Mouse (Mus musculus): ENCODE measurements around the gene Prkar1b. TPM values are rescaled to one million over a fixed set of nuclear protein-coding genes. Genes with fewer than 3 reads are reported as not detected.

Gene Prkar1b
- polyA plus RNA-seq, 1 experiment = 3.6 TPM

GRCm38 (mm10) chr5:139115507-139115906 is 34.3 kb downstream of the Prkar1b start:
- no peaks in the 10 kb centered on the region for H3K36me3 ChIP-seq (ENCODE audit: control insufficient read depth, insufficient read depth, low read length)
- H3K27me3 ChIP-seq (ENCODE audit: control insufficient read depth, insufficient read depth, low read length) = no peaks in the 10 kb centered on the region
- H3K4me1 ChIP-seq (replicated peaks; ENCODE audit: control insufficient read depth, insufficient read depth, low read length) = peaks cover 7% of the 10 kb centered on the region
- H3K27ac ChIP-seq (ENCODE audit: control insufficient read depth, insufficient read depth, low read length) = no peak overlapping the region
- 96% methylated on average over 7 of the region's 7 CpGs for WGBS
- DNase-seq = no peak
- H3K4me3 ChIP-seq (ENCODE audit: control insufficient read depth, insufficient read depth, low read length) = no peak overlapping the region
- TF ChIP-seq POLR2A (IDR thresholded peaks at IDR 0.05; ENCODE audit: control insufficient read depth, extremely low read depth, insufficient read depth, low read length, poor library complexity) (no peak), CTCF (IDR thresholded peaks at IDR 0.05; ENCODE audit: borderline replicate concordance, control insufficient read depth, extremely low read depth, insufficient read depth, low read length, poor library complexity) (no peak)

- WGBS = 38% methylated on average over 4 of the region's 4 CpGs
These were observed 34.9 kb downstream of the Prkar1b start for GRCm38 (mm10) chr5:139114876-139115275.

GRCm38 (mm10) chr5:139112418-139112817 is 37.4 kb downstream of the Prkar1b start:
- no peak overlapping the region for H3K4me3 ChIP-seq (ENCODE audit: control insufficient read depth, insufficient read depth, low read length)
- H3K36me3 ChIP-seq (ENCODE audit: control insufficient read depth, insufficient read depth, low read length) = no peaks in the 10 kb centered on the region
- peaks cover 7% of the 10 kb centered on the region for H3K4me1 ChIP-seq (replicated peaks; ENCODE audit: control insufficient read depth, insufficient read depth, low read length)
- TF ChIP-seq POLR2A (IDR thresholded peaks at IDR 0.05; ENCODE audit: control insufficient read depth, extremely low read depth, insufficient read depth, low read length, poor library complexity) = no peak
- TF ChIP-seq CTCF (IDR thresholded peaks at IDR 0.05; ENCODE audit: borderline replicate concordance, control insufficient read depth, extremely low read depth, insufficient read depth, low read length, poor library complexity) = no peak
- DNase-seq = no peak
- H3K27ac ChIP-seq (ENCODE audit: control insufficient read depth, insufficient read depth, low read length) = no peak overlapping the region
- 82% methylated on average over 9 of the region's 9 CpGs for WGBS
- H3K27me3 ChIP-seq (ENCODE audit: control insufficient read depth, insufficient read depth, low read length) = no peaks in the 10 kb centered on the region

More at GRCm38 (mm10) chr5:139114876-139115275, 34.9 kb downstream of the Prkar1b start:
- Histone ChIP-seq H3K4me1 (replicated peaks; ENCODE audit: control insufficient read depth, insufficient read depth, low read length) (peaks cover 7% of the 10 kb centered on the region), H3K4me3 (ENCODE audit: control insufficient read depth, insufficient read depth, low read length) (no peak overlapping the region), H3K27me3 (ENCODE audit: control insufficient read depth, insufficient read depth, low read length) (no peaks in the 10 kb centered on the region), H3K27ac (ENCODE audit: control insufficient read depth, insufficient read depth, low read length) (no peak overlapping the region), H3K36me3 (ENCODE audit: control insufficient read depth, insufficient read depth, low read length) (no peaks in the 10 kb centered on the region)
- no peak for DNase-seq
- no peak for TF ChIP-seq CTCF (IDR thresholded peaks at IDR 0.05; ENCODE audit: borderline replicate concordance, control insufficient read depth, extremely low read depth, insufficient read depth, low read length, poor library complexity)

- H3K27me3 ChIP-seq (ENCODE audit: control insufficient read depth, insufficient read depth, low read length) = no peaks in the 10 kb centered on the region
- no peaks in the 10 kb centered on the region for H3K36me3 ChIP-seq (ENCODE audit: control insufficient read depth, insufficient read depth, low read length)
- no peak overlapping the region for H3K4me3 ChIP-seq (ENCODE audit: control insufficient read depth, insufficient read depth, low read length)
- H3K4me1 ChIP-seq (replicated peaks; ENCODE audit: control insufficient read depth, insufficient read depth, low read length) = peaks cover 7% of the 10 kb centered on the region
- no peak for DNase-seq
- TF ChIP-seq CTCF (IDR thresholded peaks at IDR 0.05; ENCODE audit: borderline replicate concordance, control insufficient read depth, extremely low read depth, insufficient read depth, low read length, poor library complexity) (no peak), POLR2A (IDR thresholded peaks at IDR 0.05; ENCODE audit: control insufficient read depth, extremely low read depth, insufficient read depth, low read length, poor library complexity) (no peak)
- H3K27ac ChIP-seq (ENCODE audit: control insufficient read depth, insufficient read depth, low read length) = no peak overlapping the region
- 16% methylated on average over 9 of the region's 9 CpGs for WGBS
These were observed 37.8 kb downstream of the Prkar1b start for GRCm38 (mm10) chr5:139111991-139112390.

- Histone ChIP-seq H3K27me3 (ENCODE audit: control insufficient read depth, insufficient read depth, low read length) (no peaks in the 10 kb centered on the region), H3K4me1 (replicated peaks; ENCODE audit: control insufficient read depth, insufficient read depth, low read length) (peaks cover 7% of the 10 kb centered on the region), H3K4me3 (ENCODE audit: control insufficient read depth, insufficient read depth, low read length) (no peak overlapping the region), H3K36me3 (ENCODE audit: control insufficient read depth, insufficient read depth, low read length) (no peaks in the 10 kb centered on the region), H3K27ac (ENCODE audit: control insufficient read depth, insufficient read depth, low read length) (no peak overlapping the region)
- TF ChIP-seq POLR2A (IDR thresholded peaks at IDR 0.05; ENCODE audit: control insufficient read depth, extremely low read depth, insufficient read depth, low read length, poor library complexity) (no peak), CTCF (IDR thresholded peaks at IDR 0.05; ENCODE audit: borderline replicate concordance, control insufficient read depth, extremely low read depth, insufficient read depth, low read length, poor library complexity) (no peak)
- no peak for DNase-seq
- 94% methylated on average over 2 of the region's 2 CpGs for WGBS
These were observed 39.5 kb downstream of the Prkar1b start for GRCm38 (mm10) chr5:139110140-139110855.

- TF ChIP-seq CTCF (IDR thresholded peaks at IDR 0.05; ENCODE audit: borderline replicate concordance, control insufficient read depth, extremely low read depth, insufficient read depth, low read length, poor library complexity) (no peak), POLR2A (IDR thresholded peaks at IDR 0.05; ENCODE audit: control insufficient read depth, extremely low read depth, insufficient read depth, low read length, poor library complexity) (no peak)
- no peak overlapping the region for H3K4me3 ChIP-seq (ENCODE audit: control insufficient read depth, insufficient read depth, low read length)
- no peaks in the 10 kb centered on the region for H3K27me3 ChIP-seq (ENCODE audit: control insufficient read depth, insufficient read depth, low read length)
These were observed 42.0 kb downstream of the Prkar1b start for GRCm38 (mm10) chr5:139107815-139108214.

More at GRCm38 (mm10) chr5:139107815-139108214, 42.0 kb downstream of the Prkar1b start:
- no peak overlapping the region for H3K27ac ChIP-seq (ENCODE audit: control insufficient read depth, insufficient read depth, low read length)
- no peaks in the 10 kb centered on the region for H3K36me3 ChIP-seq (ENCODE audit: control insufficient read depth, insufficient read depth, low read length)
- peaks cover 7% of the 10 kb centered on the region for H3K4me1 ChIP-seq (replicated peaks; ENCODE audit: control insufficient read depth, insufficient read depth, low read length)
- peak; percentile 10 for DNase-seq
- WGBS = 38% methylated on average over 9 of the region's 9 CpGs

Measured in thymus, adult 2 months (tissue).